Mouse (Mus musculus): Measurements from ENCODE around the gene Arsb.

DNA sequence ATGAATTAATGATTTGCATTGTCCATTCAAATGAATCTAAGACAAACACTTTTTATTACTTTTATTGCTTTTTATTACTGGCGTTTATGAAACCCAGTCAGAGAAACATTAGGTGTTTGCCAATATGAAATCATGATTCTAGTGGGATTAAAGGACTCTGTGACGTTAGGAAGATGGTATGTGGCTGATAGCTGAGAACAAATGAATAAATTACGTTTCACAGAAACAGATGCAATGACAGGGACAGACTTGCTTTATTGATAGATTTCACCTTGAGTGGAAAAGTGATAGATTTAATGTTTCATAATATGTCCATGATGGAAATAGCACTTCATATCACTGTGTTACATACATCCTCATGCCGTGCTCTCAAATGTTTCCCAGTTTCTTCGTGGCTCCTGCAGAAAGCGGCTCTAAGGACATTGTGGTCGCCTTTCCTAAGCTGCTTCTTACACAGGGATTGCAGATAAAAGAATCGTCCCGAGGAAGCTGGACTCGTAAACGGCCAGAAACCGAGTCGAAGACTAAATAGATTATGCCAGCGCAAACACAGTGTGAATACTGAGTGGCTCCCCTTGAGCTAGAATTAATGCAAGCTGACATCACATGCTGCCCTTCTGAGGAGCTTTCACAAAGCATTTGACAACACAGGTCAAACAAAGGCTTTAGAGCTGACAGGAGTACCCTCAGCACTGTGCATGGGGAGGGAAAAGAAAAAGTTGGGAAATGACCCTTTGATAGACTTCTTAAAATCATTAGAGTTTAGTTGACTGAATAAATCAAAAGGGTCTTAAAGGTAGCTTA is 18.6 kb upstream of the Arsb start:
- TF ChIP-seq POLR2A (IDR thresholded peaks at IDR 0.05; ENCODE audit: insufficient read length, low read depth), result no peak
- no peak for TF ChIP-seq TCF12 (IDR thresholded peaks at IDR 0.05; ENCODE audit: insufficient read depth, poor library complexity, severe bottlenecking)
- no peak for TF ChIP-seq E2F4 (IDR thresholded peaks at IDR 0.05; ENCODE audit: insufficient read depth)
- no peak for TF ChIP-seq USF1 (IDR thresholded peaks at IDR 0.05; ENCODE audit: low read depth)
- no peak for TF ChIP-seq MAX (IDR thresholded peaks at IDR 0.05; ENCODE audit: low read depth)
- no peak for TF ChIP-seq SRF (IDR thresholded peaks at IDR 0.05; ENCODE audit: control insufficient read depth, insufficient read length, low read depth)
- no peak for TF ChIP-seq MYOG (IDR thresholded peaks at IDR 0.05; ENCODE audit: control insufficient read depth in 1 of 3, insufficient read depth in 1 of 3, insufficient read length in 2 of 3, low read depth in 2 of 3)
- TF ChIP-seq POLR2AphosphoS2 (IDR thresholded peaks at IDR 0.05; ENCODE audit: insufficient read length, low read depth), result no peak
- TF ChIP-seq REST (IDR thresholded peaks at IDR 0.05; ENCODE audit: insufficient read depth, insufficient read length), result no peak
- no peak for TF ChIP-seq CEBPB (IDR thresholded peaks at IDR 0.05; ENCODE audit: insufficient read depth, poor library complexity, severe bottlenecking)

All from myocyte (in vitro differentiated cells).